Mouse (Mus musculus) forebrain, embryonic 13.5 days (tissue): ENCODE data around the gene Rer1. TPM values are rescaled to one million over a fixed set of nuclear protein-coding genes. Genes with fewer than 3 reads are reported as not detected.

ENCODE experiments used
- ATAC-seq: fragments of 200-750 bp; cut with Nextera tagmentation; 2 replicates; pipeline ENCODE4 v1.8.0; 2017
- H3K27ac ChIP-seq: fragments of 300-500 bp; sonication (generic); 2 replicates; pipeline ENCODE4 v1.5.1; 2015; ENCODE audit warnings: inconsistent platforms, mild to moderate bottlenecking, moderate library complexity
- H3K27me3 ChIP-seq: fragments of 300-500 bp; sonication (generic); 2 replicates; pipeline ENCODE4 v1.6.1; 2015; ENCODE audit warnings: mild to moderate bottlenecking, inconsistent platforms
- H3K36me3 ChIP-seq: fragments of 300-500 bp; sonication (generic); 2 replicates; pipeline ENCODE4 v1.6.1; 2015; ENCODE audit warnings: mild to moderate bottlenecking, inconsistent platforms; ENCODE audit not compliant: poor library complexity, severe bottlenecking
- H3K4me1 ChIP-seq: fragments of 300-500 bp; sonication (generic); 2 replicates; pipeline ENCODE4 v1.6.1; 2015; ENCODE audit warnings: inconsistent platforms
- H3K4me2 ChIP-seq: fragments of 300-500 bp; sonication (generic); 2 replicates; pipeline ENCODE4 v1.6.1; 2015; ENCODE audit warnings: inconsistent platforms, mild to moderate bottlenecking, moderate library complexity
- H3K4me3 ChIP-seq: fragments of 300-500 bp; sonication (generic); 2 replicates; pipeline ENCODE4 v1.5.1; 2015; ENCODE audit warnings: mild to moderate bottlenecking, inconsistent platforms
- H3K9ac ChIP-seq: fragments of 300-500 bp; sonication (generic); 2 replicates; pipeline ENCODE4 v1.6.1; 2015; ENCODE audit warnings: mild to moderate bottlenecking, inconsistent platforms
- H3K9me3 ChIP-seq: fragments of 300-500 bp; sonication (generic); replicated peaks from 2 replicates; pipeline ENCODE4 v1.6.1; 2016; ENCODE audit warnings: inconsistent platforms
- WGBS: fragments of 180-500 bp; shearing (Covaris S2); methylation state at CpG from one replicate; pipeline ENCODE4 v1.1.7; 2015; 5-methylcytosine and 5-hydroxymethylcytosine counted together
- polyA plus RNA-seq: library from polyadenylated mRNA; unstranded; fragments of >200 nt; fragmentation: Nextera tagmentation; extraction: Ambion mirVana; gene quantifications from 2 replicates; pipeline ENCODE4 v1.2.1, GENCODE M21; 2015

Gene Rer1
- polyA plus RNA-seq = 125 and 130 TPM in 2 replicates

- peak within 1 kb of the TSS; percentile 96 for H3K4me2 ChIP-seq
- no peaks in the 10 kb centered on the region for H3K27me3 ChIP-seq
- no peaks in the 10 kb centered on the region for H3K9me3 ChIP-seq
- WGBS = under 1% methylated on average over 83 of the region's 85 CpGs
- peak within 1 kb of the TSS; percentile 90 for H3K9ac ChIP-seq
- peak within 1 kb of the TSS; percentile 89 for H3K4me3 ChIP-seq
- ATAC-seq = peak; percentile 97
- H3K36me3 ChIP-seq = peaks cover 21% of the 10 kb centered on the region
- peaks cover 29% of the 10 kb centered on the region for H3K4me1 ChIP-seq
- H3K27ac ChIP-seq = peak within 1 kb of the TSS; percentile 89
Observed at GRCm38 (mm10) chr4:155086108-155087024, at the start of gene Rer1, which contains the start of gene Morn1. Gene Rer1 (minus strand): TSS chr4:155086382. Gene Morn1 (plus strand): TSS chr4:155086577.

- no peak for ATAC-seq
- 84% methylated on average over 7 of the region's 7 CpGs for WGBS
Observed at GRCm38 (mm10) chr4:155134686-155135172, 48.5 kb upstream of the Rer1 start.

GRCm38 (mm10) chr4:155133658-155134417 is 47.7 kb upstream of the Rer1 start:
- no peak overlapping the region for H3K4me3 ChIP-seq
- H3K4me2 ChIP-seq = no peak overlapping the region
- H3K27ac ChIP-seq = peak overlapping the region; percentile 64
- no peaks in the 10 kb centered on the region for H3K9me3 ChIP-seq
- ATAC-seq = no peak
- H3K36me3 ChIP-seq = no peaks in the 10 kb centered on the region
- 0 out of 2 replicates have a peak overlapping the region, but pooled peaks have one; percentile 43 for H3K9ac ChIP-seq
- H3K27me3 ChIP-seq = no peaks in the 10 kb centered on the region
- peaks cover 62% of the 10 kb centered on the region for H3K4me1 ChIP-seq
- 47% methylated on average over 20 of the region's 20 CpGs for WGBS

More at GRCm38 (mm10) chr4:155134686-155135172, 48.5 kb upstream of the Rer1 start:
- Histone ChIP-seq H3K4me3 (no peak overlapping the region), H3K27ac (no peak overlapping the region), H3K36me3 (no peaks in the 10 kb centered on the region), H3K9ac (no peak overlapping the region), H3K9me3 (no peaks in the 10 kb centered on the region), H3K4me1 (peaks cover 55% of the 10 kb centered on the region), H3K4me2 (no peak overlapping the region), H3K27me3 (no peaks in the 10 kb centered on the region)

GRCm38 (mm10) chr4:155133188-155133587 is 47.0 kb upstream of the Rer1 start:
- Histone ChIP-seq H3K9me3 (no peaks in the 10 kb centered on the region), H3K4me3 (no peak overlapping the region), H3K36me3 (no peaks in the 10 kb centered on the region), H3K4me2 (no peak overlapping the region), H3K27me3 (no peaks in the 10 kb centered on the region), H3K27ac (peak overlapping the region; percentile 64), H3K9ac (peak overlapping the region; percentile 43), H3K4me1 (peaks cover 62% of the 10 kb centered on the region)
- WGBS = 34% methylated on average over 3 of the region's 3 CpGs
- ATAC-seq = no peak

- H3K9ac ChIP-seq = no peak overlapping the region
- 79% methylated on average over 7 of the region's 7 CpGs for WGBS
- peak overlapping the region; percentile 76 for H3K27ac ChIP-seq
- peaks cover 62% of the 10 kb centered on the region for H3K4me1 ChIP-seq
- H3K36me3 ChIP-seq = no peaks in the 10 kb centered on the region
- H3K4me2 ChIP-seq = no peak overlapping the region
- no peaks in the 10 kb centered on the region for H3K9me3 ChIP-seq
- no peak overlapping the region for H3K4me3 ChIP-seq
- no peak for ATAC-seq
- H3K27me3 ChIP-seq = no peaks in the 10 kb centered on the region
Observed at GRCm38 (mm10) chr4:155130616-155131015, 44.4 kb upstream of the Rer1 start.

- Histone ChIP-seq H3K9me3 (no peaks in the 10 kb centered on the region), H3K9ac (peak overlapping the region; percentile 46; the same call in 1 of the 2 replicates), H3K27ac (peak overlapping the region; percentile 76), H3K4me2 (no peak overlapping the region; the same call in 1 of the 2 replicates), H3K27me3 (no peaks in the 10 kb centered on the region), H3K36me3 (no peaks in the 10 kb centered on the region), H3K4me3 (no peak overlapping the region), H3K4me1 (peaks cover 57% of the 10 kb centered on the region)
- 54% methylated on average over 14 of the region's 14 CpGs for WGBS
- ATAC-seq = peak; percentile 82
Observed at GRCm38 (mm10) chr4:155129996-155130395, 43.8 kb upstream of the Rer1 start.

- Histone ChIP-seq H3K27ac (peak overlapping the region; percentile 76), H3K36me3 (no peaks in the 10 kb centered on the region), H3K4me2 (no peak overlapping the region), H3K4me1 (peaks cover 54% of the 10 kb centered on the region), H3K9me3 (no peaks in the 10 kb centered on the region), H3K9ac (peak overlapping the region; percentile 46; the same call in 1 of the 2 replicates), H3K4me3 (no peak overlapping the region), H3K27me3 (no peaks in the 10 kb centered on the region)
- 91% methylated on average over 10 of the region's 10 CpGs for WGBS
- no peak for ATAC-seq
Observed at GRCm38 (mm10) chr4:155129132-155129917, 43.1 kb upstream of the Rer1 start.

GRCm38 (mm10) chr4:155128411-155128810 is 42.2 kb upstream of the Rer1 start:
- no peak overlapping the region for H3K4me3 ChIP-seq
- ATAC-seq = no peak
- no peak overlapping the region for H3K27ac ChIP-seq
- no peaks in the 10 kb centered on the region for H3K27me3 ChIP-seq
- 93% methylated on average over 15 of the region's 15 CpGs for WGBS
- H3K4me1 ChIP-seq = peaks cover 45% of the 10 kb centered on the region
- no peaks in the 10 kb centered on the region for H3K36me3 ChIP-seq
- H3K9ac ChIP-seq = no peak overlapping the region
- H3K4me2 ChIP-seq = no peak overlapping the region
- H3K9me3 ChIP-seq = no peaks in the 10 kb centered on the region

GRCm38 (mm10) chr4:155126602-155127372 is 40.6 kb upstream of the Rer1 start:
- no peak overlapping the region for H3K9ac ChIP-seq
- H3K4me1 ChIP-seq = peaks cover 53% of the 10 kb centered on the region
- ATAC-seq = no peak
- H3K4me3 ChIP-seq = no peak overlapping the region
- no peaks in the 10 kb centered on the region for H3K9me3 ChIP-seq
- no peaks in the 10 kb centered on the region for H3K27me3 ChIP-seq
- 76% methylated on average over 7 of the region's 7 CpGs for WGBS
- H3K36me3 ChIP-seq = no peaks in the 10 kb centered on the region
- H3K27ac ChIP-seq = no peak overlapping the region
- H3K4me2 ChIP-seq = no peak overlapping the region

- Histone ChIP-seq H3K4me1 (peaks cover 53% of the 10 kb centered on the region), H3K9me3 (no peaks in the 10 kb centered on the region), H3K27ac (no peak overlapping the region), H3K27me3 (no peaks in the 10 kb centered on the region), H3K9ac (no peak overlapping the region), H3K4me3 (no peak overlapping the region), H3K4me2 (no peak overlapping the region), H3K36me3 (no peaks in the 10 kb centered on the region)
- 88% methylated on average over 5 of the region's 5 CpGs for WGBS
- no peak for ATAC-seq
Observed at GRCm38 (mm10) chr4:155126194-155126593, 40.0 kb upstream of the Rer1 start.

- peaks cover 50% of the 10 kb centered on the region for H3K4me1 ChIP-seq
- 67% methylated on average over 7 of the region's 7 CpGs for WGBS
- H3K4me2 ChIP-seq = no peak overlapping the region
- H3K4me3 ChIP-seq = no peak overlapping the region
- no peaks in the 10 kb centered on the region for H3K27me3 ChIP-seq
- no peak for ATAC-seq
- H3K9me3 ChIP-seq = no peaks in the 10 kb centered on the region
- H3K9ac ChIP-seq = no peak overlapping the region
- no peaks in the 10 kb centered on the region for H3K36me3 ChIP-seq
- no peak overlapping the region for H3K27ac ChIP-seq
Observed at GRCm38 (mm10) chr4:155125310-155125709, 39.1 kb upstream of the Rer1 start.
